Mouse (Mus musculus) embryonic fibroblast, embryonic 13.5 days (primary cell): ENCODE results near the gene Tsen2. TPM values are rescaled to one million over a fixed set of nuclear protein-coding genes. Genes with fewer than 3 reads are reported as not detected.

Experiments
- H3K27ac ChIP-seq: 2 replicates; pipeline ENCODE4 v1.5.1; 2012; ENCODE audit warnings: low read length, control low read depth, inconsistent platforms; ENCODE audit not compliant: insufficient read depth
- H3K4me1 ChIP-seq: 2 replicates; pipeline ENCODE4 v1.6.1; 2011; ENCODE audit warnings: low read length; ENCODE audit not compliant: control insufficient read depth, insufficient read depth
- H3K4me3 ChIP-seq: 2 replicates; pipeline ENCODE4 v1.5.1; 2011; ENCODE audit warnings: mild to moderate bottlenecking, control low read depth, low read length; ENCODE audit not compliant: insufficient read depth
- CTCF ChIP-seq: IDR thresholded peaks from 2 replicates; pipeline ENCODE4 v1.5.1; 2011; ENCODE audit warnings: mild to moderate bottlenecking, control low read depth, low read length, moderate library complexity, borderline replicate concordance; ENCODE audit not compliant: insufficient read depth
- POLR2A ChIP-seq: IDR thresholded peaks from 2 replicates; pipeline ENCODE4 v1.6.1; 2011; ENCODE audit warnings: low read depth, mild to moderate bottlenecking, control low read depth, low read length, moderate library complexity
- polyA plus RNA-seq: library from polyadenylated mRNA; stranded (reverse); fragments of >200 nt; gene quantifications from 2 replicates; pipeline ENCODE4 v1.2.4, GENCODE M21; 2011; ENCODE audit warnings: low read depth; ENCODE audit not compliant: missing spikeins, insufficient read length

Tsen2 gene
- polyA plus RNA-seq, 1 experiment, result 14.6 TPM

GRCm38 (mm10) chr6:115615983-115616382 is 71.5 kb downstream of the Tsen2 start:
- no peak for TF ChIP-seq CTCF
- no peak for TF ChIP-seq POLR2A
- Histone ChIP-seq H3K27ac (no peak overlapping the region), H3K4me1 (no peaks in the 10 kb centered on the region), H3K4me3 (no peak overlapping the region)

GRCm38 (mm10) chr6:115619818-115620217 is 75.4 kb downstream of the Tsen2 start:
- no peak for TF ChIP-seq POLR2A
- TF ChIP-seq CTCF, result no peak
- no peaks in the 10 kb centered on the region for H3K4me1 ChIP-seq
- no peak overlapping the region for H3K27ac ChIP-seq
- no peak overlapping the region for H3K4me3 ChIP-seq

GRCm38 (mm10) chr6:115620942-115621341 is 76.5 kb downstream of the Tsen2 start:
- Histone ChIP-seq H3K4me3 (no peak overlapping the region), H3K27ac (no peak overlapping the region), H3K4me1 (no peaks in the 10 kb centered on the region)
- TF ChIP-seq POLR2A (no peak), CTCF (no peak)

- Histone ChIP-seq H3K4me3 (no peak overlapping the region), H3K4me1 (no peaks in the 10 kb centered on the region), H3K27ac (no peak overlapping the region)
- TF ChIP-seq CTCF (no peak), POLR2A (no peak)
These were observed 81.7 kb downstream of the Tsen2 start for GRCm38 (mm10) chr6:115626121-115626520.

Other genes starting within 250 kb of the Tsen2 start
- gene Pparg, start 183.7 kb upstream of the Tsen2 start, polyA plus RNA-seq, result 4.1 and 6.7 TPM in 2 replicates
- not detected in 2 replicates for gene Mkrn2os, start 47.9 kb downstream of the Tsen2 start, polyA plus RNA-seq
- 21.9 and 22.2 TPM in 2 replicates for gene Mkrn2, start 57.2 kb downstream of the Tsen2 start, polyA plus RNA-seq
- 60.5 and 69.8 TPM in 2 replicates for gene Raf1, start 132.0 kb downstream of the Tsen2 start, polyA plus RNA-seq
- gene Tmem40, start 217.7 kb downstream of the Tsen2 start, polyA plus RNA-seq, result 1.6 and 2.0 TPM in 2 replicates
- gene Cand2, start 229.9 kb downstream of the Tsen2 start, polyA plus RNA-seq, result 12.0 and 12.3 TPM in 2 replicates